Mouse (Mus musculus) thymus, postnatal 36 days (tissue): ENCODE measurements around the gene Olfr111.
"Not testable (repeated sequence)": the region's sequence is repeated elsewhere in the genome, so short reads cannot be mapped to it uniquely, and the experiment has no call there.

Source experiments
- DNase-seq, 2 experiments: peaks; one replicate each; pipeline ENCODE4 v3.0.0; 2022; ENCODE audit warnings: mixed read lengths in 2 of 2

The Olfr111 gene

DNA sequence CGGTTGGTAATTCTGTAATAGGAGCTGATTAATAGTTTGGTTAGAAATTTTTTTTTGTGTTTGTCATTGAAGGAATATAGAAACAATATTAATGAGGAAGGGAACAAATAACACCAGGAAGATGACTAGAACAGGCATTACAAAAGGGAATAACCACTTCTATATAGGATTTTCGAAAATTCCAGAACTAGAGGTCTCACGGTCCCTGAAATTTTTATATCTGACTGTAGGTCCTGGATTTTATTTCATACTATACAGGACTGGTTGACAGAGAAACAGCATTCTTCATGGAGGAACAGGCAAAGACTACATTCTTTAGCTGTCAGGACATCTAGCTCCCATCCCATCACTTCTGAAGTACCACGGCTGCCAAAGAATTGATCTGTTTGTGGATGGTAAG, at the start of gene Olfr111:
Olfr111 (plus strand) TSS at position 301 of the 400 bp plus-strand sequence.
- no peak for DNase-seq

DNA sequence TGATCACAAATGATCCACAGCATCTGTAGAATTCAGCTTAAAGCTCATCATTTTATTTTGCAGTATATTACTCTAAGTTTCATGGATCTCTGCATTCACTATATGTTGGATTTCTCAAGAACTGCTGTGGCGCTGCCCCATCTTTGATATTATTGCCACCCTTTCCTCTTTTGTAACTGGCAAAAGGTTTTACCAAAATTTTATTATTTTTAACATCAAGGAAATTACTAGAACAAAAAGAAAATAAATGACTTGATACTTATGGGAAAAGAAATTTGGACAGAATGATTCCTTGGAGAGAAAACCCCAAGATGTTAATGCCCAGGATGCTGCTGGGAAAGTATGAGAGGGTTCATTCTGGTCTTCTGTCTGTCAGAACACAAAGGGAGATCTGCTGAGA, 49.2 kb upstream of the Olfr111 start, which contains the start of gene Olfr109:
Olfr109 (plus strand) TSS at position 301 of the 400 bp plus-strand sequence.
- no peak for DNase-seq

DNA sequence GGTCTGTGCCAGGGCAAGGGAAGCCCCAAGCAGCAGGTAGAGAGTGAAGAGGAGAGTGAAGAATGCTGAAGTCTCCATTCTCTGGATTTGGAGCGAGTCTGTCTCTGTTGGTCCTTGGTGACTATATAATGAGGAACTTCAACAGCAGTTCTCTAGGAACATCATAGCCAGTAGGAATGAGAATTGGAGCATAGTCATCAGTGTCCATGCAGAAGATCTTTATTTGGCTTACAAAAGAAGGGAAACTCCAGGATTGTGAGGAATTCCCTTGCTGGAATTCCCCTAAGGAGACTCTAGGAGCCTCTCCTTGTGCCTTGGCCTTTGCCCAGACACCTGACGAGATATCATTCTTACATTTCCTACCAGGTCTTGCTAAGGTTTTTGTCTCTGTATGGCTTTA, 24.4 kb upstream of the Olfr111 start, which contains the start of gene H2-M2:
H2-M2 (minus strand) TSS at position 101 of the 400 bp plus-strand sequence.
- DNase-seq: no peak

DNA sequence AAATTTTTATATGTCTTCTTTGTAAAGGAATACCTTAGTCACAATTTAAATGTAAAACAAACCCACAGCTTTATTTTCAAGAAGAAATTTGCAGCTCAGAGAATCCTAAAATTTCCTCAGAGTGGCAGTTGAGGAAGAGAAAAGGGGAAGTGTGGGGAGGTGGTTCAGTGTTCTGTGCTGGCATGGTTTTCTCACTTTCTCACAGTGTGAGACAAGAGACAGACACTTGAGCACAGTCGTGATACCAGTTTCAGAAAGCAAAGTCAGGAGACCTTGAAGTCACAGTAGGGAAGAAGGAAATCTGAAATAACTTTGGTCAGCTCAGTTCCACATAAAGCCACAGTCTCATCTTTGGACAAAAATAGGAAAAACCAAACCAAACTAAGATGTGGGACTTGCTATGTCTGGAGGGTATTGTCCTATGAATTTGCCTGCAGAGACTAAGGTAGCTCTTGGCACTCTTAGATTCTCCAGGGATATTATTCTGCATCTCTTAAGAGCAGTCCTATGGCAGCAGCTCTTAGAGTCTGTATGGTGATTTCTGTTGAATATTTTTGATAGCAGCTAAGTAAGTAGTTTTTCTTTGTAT, 15.8 kb upstream of the Olfr111 start, which contains the start of gene Olfr110:
Olfr110 (plus strand) TSS at position 539 of the 589 bp plus-strand sequence.
- no peak for DNase-seq

DNA sequence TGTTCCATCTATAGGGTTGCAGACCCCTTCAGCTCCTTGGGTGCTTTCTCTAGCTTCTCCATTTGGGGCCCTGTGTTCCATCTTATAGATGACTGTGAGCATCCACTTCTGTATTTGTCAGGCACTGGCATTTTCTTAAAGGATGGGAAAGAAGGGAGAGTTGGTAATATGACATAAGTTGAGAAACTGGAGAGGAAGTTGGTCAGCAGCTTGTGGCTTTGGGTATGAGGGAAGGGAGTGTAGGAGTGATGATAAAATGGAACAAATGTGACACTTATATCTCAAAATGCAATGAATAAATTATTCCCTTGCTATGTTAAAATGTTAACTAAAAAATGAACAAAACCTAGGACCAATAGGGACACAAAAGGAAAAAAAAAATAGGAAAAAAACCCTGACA, 16.8 kb downstream of the Olfr111 start:
- DNase-seq: not testable (repeated sequence)

DNA sequence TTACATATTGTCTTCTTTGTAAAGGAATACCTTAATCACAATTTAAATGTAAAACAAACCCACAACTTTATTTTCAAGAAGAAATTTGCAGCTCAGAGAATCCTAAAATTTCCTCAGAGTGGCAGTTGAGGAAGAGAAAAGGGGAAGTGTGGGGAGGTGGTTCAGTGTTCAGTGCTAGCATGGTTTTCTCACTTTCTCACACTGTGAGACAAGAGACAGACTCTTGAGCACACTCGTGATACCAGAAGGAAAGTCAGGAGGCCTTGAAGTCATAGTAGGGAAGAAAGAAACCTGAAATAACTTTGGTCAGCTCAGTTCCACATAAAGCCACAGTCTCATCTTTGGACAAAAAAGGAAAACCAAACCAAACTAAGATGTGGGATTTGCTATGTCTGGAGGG, 17.6 kb downstream of the Olfr111 start:
- not testable (repeated sequence) for DNase-seq

DNA sequence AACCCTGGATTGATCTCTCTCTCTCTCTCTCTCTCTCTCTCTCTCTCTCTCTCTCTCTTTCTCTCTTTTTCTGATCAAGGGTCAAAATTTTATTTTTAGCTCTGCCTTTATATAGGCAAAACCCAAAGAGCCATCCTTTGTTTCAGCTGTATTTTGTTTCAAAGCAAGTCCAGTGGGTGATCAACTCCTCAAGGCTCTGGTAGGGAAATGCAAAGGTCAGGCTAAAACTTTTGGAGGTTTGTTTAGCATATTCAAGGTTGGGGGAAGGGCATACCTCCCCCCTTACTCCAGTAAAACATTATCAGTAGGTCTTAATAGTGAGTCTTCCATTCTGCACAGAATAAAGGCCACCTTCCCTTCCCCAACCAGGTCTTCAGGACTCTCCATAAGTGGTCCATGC, 27.3 kb downstream of the Olfr111 start:
- DNase-seq: no peak

DNA sequence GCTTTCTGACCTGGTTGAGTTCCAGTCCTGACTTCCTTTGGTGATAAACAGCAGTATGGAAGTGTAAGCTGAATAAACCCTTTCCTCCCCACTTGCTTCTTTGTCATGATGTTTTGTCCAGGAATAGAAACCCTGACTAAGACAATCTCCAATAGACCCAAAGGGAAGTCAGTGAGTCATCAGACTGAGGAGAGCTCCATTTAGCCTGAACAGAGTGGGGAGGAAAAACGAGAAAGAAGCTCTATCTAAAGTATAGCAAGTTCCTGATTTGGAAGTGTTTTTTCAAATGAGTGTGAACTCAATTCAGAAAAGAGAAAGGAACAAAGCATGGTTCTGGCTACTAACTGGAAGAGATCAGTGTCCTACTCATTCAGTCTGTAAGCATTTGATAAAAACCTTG, 30.6 kb downstream of the Olfr111 start:
- DNase-seq: not testable (repeated sequence)

DNA sequence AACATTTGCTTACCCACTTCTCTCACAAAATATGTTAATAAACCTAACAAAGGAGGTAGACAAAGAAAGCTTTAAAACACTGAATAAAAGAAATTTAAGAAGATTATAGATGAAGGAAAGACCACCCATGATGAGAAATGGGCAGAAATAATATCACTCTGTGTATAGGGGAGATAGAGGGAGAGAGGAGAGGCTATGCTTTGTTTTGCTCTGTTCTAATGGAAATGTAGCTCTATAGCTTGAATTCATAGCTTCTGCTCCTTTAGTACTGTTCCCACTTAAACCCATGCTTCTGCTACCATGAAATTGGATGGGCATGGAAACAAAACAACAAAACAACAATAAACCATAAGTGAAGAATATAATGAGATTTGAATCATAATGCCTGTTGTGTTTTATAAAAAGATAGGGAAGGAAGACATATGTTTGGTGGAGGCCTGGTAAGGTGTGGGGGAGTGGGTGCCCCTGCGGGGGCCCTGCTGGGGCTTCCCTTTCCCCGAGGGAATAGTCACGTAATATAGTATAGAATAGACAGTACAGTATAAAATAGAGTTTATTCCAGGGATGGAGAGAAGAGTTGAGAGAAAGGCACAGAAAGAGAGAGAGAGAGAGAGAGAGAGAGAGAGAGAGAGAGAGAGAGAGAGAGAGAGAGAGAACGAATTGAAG, 33.8 kb downstream of the Olfr111 start:
- DNase-seq: no peak

DNA sequence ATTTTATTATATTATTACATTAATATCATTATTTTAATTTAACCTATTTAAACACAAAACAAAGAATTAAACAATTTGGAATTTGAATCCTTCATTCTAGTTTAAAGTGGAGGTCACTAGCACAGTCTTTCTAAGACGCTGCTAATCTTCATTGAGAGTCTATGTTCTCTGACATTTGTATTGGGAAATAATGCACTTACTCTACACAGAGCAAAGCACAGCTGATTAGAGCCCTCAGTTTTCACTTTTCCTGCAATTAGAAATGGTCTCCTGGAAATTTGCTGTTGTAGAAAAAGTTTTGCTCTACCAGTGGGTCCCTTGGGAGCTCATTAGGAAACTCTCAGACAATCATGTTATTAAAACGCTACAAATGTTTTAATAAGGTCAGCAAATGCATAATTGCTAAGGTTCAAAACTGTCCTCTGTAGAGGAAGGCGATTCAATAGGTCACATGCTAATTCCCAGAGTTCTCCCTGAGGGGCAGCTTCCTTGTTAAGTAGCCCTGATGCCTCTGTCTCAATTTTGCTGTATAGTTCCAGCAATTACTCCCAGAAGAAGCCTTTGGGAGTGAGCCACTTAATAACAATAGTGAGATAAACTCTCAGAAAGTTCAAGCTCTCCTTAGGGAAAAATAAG, 36.1 kb downstream of the Olfr111 start:
- no peak for DNase-seq

DNA sequence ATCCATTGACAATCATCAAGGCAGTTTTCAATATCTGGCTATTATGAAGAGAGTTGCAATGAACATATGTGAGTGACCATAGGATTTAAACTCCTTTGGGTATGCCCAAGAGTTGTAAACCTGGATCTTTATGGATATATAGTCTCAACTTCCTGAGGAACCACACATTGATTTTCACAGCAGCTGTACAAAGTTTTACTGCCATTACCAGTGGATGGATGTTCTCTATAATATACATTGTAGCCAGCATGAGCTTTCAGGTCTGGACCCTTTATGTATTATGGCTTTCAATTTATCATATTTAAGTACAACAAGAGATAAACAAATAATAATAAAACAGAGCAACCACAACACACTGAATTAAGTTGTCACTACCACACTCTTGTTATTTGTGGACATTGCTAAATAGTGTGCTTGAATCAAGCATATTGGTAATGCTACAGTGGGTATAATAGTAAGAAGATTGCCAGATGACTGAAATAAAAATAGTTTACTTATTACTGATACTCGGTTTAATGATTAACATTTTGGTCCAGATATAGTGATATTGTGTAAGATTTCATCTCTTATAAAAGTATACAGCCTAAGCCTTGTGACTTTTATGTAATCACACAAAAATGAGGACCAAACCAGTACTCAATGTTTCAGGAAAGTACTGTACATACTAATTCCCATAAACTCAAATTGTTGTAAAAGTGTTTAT, 51.2 kb downstream of the Olfr111 start:
- no peak for DNase-seq

DNA sequence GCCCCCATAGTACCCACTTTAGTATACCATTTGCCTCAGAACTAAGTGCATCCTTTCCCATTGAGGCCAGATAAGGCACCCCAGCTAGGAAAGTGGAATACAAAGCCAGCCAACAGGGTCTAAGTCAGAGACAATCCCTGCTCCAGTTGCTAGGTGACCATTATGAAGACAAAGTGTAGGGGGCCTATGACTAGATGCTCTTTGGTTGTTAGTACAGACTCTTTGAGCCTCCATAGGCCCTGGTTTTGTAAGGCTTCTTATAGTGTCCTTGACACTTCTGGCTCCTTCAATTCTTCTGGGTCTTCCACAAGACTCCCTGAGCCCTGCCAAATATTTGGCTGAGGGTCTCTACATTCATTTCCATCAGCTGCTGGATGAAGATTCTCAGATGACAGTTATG, 61.5 kb downstream of the Olfr111 start, which contains the start of gene Olfr112:
Olfr112 (minus strand) TSS at position 101 of the 400 bp plus-strand sequence.
- DNase-seq: no peak

DNA sequence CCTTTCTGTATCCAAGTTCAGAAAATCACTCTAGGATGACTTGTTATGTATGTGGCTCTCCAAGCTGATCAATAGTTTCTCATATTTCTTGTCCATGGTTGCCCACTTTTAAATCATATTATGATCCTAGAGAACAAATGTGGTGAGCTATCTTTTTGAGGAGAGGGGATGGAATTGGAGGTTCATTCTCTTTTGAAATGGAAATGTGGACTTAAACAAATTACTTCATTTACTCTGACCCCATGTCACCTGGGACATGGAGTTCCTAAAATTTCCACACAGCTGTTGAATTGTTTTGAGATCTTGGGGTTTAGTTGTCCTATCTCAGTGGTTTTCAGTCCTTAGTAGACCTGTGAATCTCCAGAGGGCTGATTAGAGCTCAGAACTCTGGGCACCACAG, 69.7 kb downstream of the Olfr111 start, which contains the start of gene Olfr113:
Olfr113 (minus strand) TSS at position 101 of the 400 bp plus-strand sequence.
- no peak for DNase-seq
